Mouse (Mus musculus) adrenal gland, adult 8-10 months (tissue): Measurements from ENCODE around the gene Foxp3. TPM values are rescaled to one million over a fixed set of nuclear protein-coding genes. Genes with fewer than 3 reads are reported as not detected.

Source experiments
- DNase-seq: peaks from one replicate; pipeline ENCODE4 v3.0.0; 2022
- total RNA-seq, 4 experiments: library from RNA; stranded (reverse); gene quantifications; 2 replicates each; pipeline ENCODE4 v1.2.4; 2022

Foxp3 gene
- not detected for total RNA-seq

GRCm38 (mm10) chrX:7573176-7574086, at the start of gene Foxp3:
TSS of gene Foxp3 (plus strand) at chrX:7573644.
- peak; percentile 26 for DNase-seq

DNA sequence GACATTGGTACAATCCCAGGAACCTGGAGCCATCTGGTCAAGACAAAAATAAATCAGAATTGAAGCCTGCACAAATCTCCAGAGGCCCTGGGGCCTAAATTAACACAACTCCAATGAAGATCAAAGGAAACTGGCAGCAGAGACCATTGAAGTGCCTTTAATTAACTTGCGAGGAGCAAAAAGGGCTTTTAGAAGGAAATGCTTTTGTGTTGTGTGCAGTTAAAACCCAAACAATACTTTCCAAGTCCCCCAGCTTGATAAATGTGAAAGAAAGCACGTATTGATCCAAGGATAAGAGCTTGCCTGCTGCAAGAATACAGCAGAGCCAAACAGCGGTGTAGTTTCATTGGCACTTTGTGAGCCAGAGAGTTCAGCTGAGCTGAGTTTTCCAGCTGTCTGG, 48.5 kb upstream of the Foxp3 start:
- no peak for DNase-seq

DNA sequence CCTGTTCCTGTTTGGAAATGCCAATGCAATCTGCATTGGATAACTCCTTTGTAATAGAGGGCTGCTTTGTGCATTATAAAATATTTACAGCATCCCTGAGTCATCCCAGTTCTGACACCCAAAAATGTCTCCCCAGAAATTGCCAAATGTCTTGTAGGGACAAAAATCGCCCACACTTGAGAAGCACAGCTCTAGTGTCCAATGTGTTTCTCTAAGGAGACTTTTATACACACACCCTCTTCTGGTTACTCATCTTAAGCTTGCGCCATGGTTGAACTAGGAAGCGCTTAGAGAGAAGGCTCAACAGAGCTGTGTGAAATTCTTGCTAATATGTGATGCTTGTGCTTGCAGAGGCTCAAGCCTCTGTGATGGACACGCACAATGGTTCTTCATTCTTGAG, 20.0 kb upstream of the Foxp3 start:
- DNase-seq = no peak

DNA sequence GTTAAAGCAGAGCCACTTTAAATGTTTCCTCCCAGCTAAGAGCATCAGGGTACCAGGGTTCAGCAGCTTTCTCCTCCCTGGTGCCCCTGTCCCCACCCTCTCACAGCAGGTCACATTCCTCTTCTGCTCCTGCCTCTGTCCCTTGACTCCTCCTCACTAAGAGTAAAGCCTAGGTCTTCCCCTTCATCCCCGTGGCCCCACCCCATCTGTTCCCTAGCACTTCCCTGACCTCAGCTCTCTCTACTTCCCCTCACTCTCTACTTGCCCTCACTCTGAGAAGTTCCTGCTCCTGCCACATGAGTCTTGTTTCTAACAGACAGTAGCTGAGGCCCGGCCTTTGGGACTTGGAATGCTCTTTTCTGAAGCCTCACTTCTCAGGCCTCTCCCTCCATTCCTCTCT, 10.4 kb upstream of the Foxp3 start:
- DNase-seq = no peak

GRCm38 (mm10) chrX:7566352-7566751, 7.1 kb upstream of the Foxp3 start:
- DNase-seq = no peak

DNA sequence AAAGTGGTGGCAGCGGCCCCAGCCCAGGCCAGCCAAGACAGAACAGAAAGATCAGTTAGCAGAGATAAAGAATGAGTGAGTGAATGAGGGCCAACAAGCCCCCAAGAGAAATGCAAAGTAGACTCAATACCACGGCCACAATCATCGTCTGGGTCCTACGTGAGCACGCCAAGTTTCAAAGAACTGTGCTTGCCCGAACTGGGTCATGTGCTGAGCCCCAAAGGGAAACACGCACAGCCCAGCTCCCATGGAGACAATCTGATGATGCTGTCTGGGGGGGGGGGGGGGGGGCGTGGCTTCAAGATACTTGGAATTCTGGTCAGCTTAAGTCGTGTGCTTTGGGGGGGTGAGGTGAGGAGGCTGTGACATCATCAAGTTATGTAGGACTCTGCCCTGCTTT, 6.0 kb upstream of the Foxp3 start:
- no peak for DNase-seq

DNA sequence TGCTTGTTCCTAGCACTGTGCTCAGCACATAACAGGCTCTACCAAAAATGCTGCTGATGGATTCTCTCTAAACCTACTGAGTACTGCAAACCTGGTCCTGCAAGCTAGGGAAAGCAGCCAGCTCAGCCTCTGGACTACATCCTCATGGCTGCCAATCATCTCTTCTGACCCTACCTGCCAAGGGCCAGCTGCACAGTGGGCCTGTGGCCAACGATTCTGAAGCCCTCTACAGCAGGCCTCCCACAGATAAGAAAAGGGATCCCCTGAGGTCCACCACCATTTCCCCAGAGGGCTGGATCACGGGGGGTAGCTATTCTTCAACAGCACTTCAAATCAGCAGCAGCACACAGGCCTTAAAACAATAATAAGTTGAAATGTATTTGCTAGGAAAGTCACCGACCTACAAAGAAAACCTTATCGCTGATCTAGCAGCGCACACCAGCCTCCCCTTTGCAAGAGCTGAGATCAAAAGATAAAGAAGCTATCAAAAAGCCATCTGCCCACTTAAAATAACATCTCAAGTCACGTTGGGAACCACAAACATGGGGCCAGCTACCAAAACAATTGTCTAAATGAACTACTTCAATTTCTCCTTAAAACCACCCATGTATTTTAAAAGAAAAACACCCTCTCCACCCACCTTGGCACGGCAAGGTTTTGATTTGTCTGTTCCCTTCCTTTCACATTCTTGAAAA, 2.8 kb upstream of the Foxp3 start:
- DNase-seq = no peak

DNA sequence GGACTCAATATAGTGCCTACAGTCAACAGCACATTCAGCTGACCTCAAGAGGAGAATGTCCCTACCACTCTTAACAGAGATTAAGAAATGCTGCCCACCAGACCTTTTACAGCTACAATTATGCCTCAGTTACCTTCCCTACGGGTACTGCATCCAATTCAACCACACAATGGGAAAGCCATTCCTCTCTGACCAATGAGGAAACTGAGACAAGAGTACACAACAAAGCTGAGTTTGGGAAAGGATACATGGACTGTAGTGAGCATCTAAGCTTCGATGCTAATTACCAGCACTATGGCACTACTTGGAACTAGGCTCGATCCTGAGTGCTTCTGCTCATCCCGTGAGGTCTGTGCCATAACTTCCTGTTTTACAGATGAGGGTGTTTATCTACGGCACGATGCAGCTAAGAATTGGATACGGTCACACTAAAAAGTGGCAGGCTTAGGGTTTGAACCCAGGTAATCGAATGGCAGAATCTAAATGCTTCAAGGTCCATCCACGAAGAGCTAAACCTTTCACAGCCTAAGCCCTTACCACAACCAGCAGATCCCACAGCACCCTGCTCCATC, 1.8 kb upstream of the Foxp3 start:
- DNase-seq = no peak

DNA sequence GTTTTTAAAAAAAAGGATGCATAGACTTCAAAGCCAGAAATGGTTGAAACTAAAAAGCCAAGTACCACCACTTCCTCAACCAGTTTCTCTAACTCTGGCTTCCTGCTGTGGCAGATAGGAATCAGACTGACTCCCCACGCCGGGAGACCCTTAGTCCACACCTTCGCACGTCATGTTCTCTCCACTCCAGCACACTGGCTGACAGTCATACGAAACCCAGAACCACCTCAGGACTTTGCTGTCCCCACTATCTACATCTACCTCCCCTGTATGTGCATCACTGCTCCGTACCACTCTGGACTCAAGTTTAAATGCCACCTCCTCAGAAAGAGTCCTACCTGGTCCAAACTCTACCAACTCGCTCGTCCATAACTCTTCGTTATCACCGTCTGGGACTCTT, 978 bp upstream of the Foxp3 start:
- DNase-seq = no peak

GRCm38 (mm10) chrX:7574087-7574884, 842 bp downstream of the Foxp3 start, which contains the start of gene Ppp1r3f:
TSS of gene Ppp1r3f (minus strand) at chrX:7574283.
- DNase-seq = peak; percentile 94

DNA sequence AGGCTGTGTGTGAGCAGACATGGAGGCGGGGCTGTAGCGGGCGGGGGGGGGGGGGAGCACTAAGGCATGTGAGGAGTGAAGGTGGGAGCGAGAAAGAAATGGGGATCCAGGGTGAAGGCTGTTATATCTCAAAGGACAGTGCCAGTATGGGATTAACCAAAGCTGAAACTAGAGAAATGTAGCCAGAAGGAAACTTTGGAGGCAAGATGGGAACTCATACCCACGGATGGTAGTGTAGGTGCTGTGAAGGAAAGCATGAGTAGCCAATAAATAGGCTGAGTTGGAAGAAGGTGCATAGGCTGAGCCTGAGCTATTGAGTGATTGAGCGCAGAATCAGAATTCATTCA, 1.4 kb downstream of the Foxp3 start:
- no peak for DNase-seq

- no peak for DNase-seq
Measured at GRCm38 (mm10) chrX:7581151-7581550, 7.7 kb downstream of the Foxp3 start.

- DNase-seq = no peak
Measured at GRCm38 (mm10) chrX:7583881-7584280, 10.4 kb downstream of the Foxp3 start.

DNA sequence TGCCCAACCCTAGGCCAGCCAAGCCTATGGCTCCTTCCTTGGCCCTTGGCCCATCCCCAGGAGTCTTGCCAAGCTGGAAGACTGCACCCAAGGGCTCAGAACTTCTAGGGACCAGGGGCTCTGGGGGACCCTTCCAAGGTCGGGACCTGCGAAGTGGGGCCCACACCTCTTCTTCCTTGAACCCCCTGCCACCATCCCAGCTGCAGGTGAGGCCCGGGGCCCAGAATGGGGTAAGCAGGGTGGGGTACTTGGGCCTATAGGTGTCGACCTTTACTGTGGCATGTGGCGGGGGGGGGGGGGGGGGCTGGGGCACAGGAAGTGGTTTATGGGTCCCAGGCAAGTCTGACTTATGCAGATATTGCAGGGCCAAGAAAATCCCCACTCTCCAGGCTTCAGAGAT, 12.9 kb downstream of the Foxp3 start:
- DNase-seq = no peak

GRCm38 (mm10) chrX:7595371-7595770, 21.9 kb downstream of the Foxp3 start:
- DNase-seq = no peak

DNA sequence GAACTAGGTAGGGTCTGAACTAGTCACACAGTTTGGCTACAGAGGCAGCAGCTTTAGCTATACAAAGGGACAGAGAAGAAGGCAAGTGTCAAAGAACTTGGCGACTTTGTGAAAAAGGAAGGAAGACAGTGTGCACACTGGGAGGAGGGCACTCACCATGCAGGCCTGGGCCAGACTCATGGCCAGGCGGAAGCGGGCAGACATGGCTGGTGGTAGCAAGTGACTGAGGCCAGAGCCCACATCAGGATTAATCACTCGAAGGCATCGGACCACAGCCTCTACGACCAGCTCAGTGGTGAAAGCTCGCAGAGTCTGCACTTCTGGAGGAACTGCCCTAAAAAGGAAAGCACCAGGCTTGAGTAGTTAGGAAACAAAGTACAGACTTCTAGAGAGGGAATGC, 30.6 kb downstream of the Foxp3 start:
- no peak for DNase-seq

- DNase-seq = peak; percentile 81
Measured at GRCm38 (mm10) chrX:7604879-7605574, 31.6 kb downstream of the Foxp3 start, which contains the start of gene Ccdc22. TSS of gene Ccdc22 (minus strand) at chrX:7605517.

GRCm38 (mm10) chrX:7605575-7605941, 32.1 kb downstream of the Foxp3 start:
- no peak for DNase-seq

GRCm38 (mm10) chrX:7606783-7607182, 33.3 kb downstream of the Foxp3 start, which contains the start of gene Cacna1f:
TSS of gene Cacna1f (plus strand) at chrX:7607083.
- DNase-seq = no peak

DNA sequence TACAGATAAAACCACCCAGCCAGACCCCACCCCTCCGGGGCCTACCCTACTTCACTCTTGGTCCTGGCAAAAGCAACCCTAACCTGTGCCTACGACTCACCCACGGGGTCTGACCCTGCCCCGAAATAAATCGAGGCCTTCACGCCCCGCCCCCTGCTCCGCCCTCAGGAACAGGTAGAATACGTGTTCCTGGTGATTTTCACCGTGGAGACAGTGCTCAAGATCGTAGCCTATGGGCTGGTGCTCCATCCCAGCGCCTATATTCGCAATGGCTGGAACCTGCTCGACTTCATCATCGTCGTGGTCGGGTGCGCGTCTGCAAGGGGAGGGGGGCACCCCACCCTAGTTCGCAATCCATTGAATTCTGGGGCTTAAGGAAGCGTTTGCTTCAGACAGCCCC, 36.6 kb downstream of the Foxp3 start:
- DNase-seq = no peak

- no peak for DNase-seq
Measured at GRCm38 (mm10) chrX:7610536-7611258, 37.3 kb downstream of the Foxp3 start.
